Mouse (Mus musculus): ENCODE data around the gene Lrrc72.

Lrrc72 gene

GRCm38 (mm10) chr12:36189610-36190009 is 63.6 kb downstream of the Lrrc72 start:
- DNase-seq = peak; percentile 20 to 24

DNA sequence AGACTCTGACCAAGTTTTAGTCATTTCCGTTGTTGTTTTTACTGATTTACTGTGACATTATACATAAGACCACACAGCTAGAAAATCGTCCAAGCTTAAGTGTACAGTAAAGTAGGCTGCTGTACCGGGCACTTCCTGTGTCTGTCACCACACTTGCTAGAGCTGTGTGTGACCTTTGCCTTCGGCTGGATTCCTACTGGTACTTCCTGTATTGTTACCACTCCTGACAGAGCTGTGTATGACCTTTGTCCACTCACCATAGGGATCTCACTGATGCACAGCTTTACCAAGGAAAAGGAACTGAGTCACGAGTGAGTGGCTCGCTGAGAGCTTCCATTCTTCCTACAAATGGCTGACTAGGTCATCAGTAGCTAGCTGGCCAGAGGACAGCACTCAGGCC is 66.1 kb downstream of the Lrrc72 start:
- DNase-seq = no peak

GRCm38 (mm10) chr12:36182570-36182969 is 70.6 kb downstream of the Lrrc72 start:
- peak; percentile 21 to 39 for DNase-seq

DNA sequence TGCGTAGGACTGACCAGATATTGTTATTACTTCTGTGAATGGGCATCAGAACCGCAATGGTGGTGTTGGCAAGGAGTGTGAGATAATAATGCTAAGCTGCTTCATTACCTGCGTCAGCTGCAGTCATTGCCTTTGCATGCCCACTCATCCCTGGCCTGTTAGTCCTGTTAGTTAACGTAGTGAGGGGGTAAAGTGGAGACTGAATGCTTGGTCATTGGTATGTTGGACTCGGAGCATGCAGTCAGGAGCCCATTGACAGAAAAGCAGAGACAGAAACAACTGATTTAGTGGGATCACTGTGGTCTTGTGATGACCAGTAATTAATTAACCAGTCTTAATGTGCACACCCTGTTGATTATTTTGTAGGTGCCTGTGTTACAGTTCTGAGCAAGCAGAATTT is 76.0 kb downstream of the Lrrc72 start:
- DNase-seq = peak in 1 of 2 experiments; percentile 16

DNA sequence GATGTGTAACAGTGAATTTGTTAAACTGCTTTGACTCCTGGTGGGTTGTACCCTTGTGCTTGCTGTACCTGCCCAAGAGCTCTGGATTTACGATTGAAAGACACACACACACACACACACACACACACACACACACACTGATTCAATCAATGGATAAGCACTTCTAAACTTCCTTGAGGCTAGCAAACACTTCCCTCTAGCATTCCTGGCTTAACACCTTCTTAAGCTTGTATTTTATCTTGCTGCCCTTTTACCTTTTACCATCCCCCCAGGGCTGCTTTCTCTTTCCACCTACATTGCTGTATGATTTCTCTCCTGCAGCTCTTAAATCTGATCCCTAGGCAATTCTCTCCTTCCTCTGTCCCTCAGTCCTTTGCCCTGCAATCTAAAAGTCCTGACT is 87.9 kb downstream of the Lrrc72 start:
- DNase-seq = no peak

DNA sequence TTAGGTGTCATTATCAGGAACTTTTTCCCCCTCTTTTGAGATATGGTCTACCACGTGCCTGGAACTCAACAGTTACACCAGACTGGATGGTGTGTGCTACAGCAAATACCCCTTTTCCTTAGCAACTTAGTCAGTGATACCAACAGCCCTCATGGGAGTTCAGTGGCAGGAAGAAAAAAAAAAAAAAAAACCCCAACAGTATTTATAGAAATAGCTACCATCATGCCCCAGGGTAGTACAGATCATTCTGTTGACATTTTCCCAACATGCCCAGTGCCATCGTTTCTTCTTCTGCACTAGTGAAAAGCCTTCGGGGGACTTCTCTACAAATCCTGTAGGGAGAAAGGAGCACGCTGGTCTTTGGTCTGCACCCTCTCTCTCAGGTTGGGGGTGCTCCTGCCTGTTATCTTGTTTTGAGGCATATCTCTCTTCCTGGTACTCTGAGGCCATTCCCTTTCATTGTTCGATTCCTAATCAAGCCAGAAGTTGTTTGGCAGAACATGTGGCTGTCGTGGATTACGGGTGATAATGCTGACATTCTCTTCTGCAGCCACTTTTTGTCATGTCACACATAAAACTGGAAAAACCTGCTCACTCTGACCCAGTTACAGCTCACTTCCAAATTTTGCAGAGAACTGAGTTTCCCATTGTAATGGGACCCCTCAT is 88.9 kb downstream of the Lrrc72 start:
- no peak for DNase-seq

Measured in kidney, postnatal 36 days (tissue).